Mouse (Mus musculus) liver, embryonic 14.5 days (tissue): Measurements from ENCODE around the gene Chd6. TPM values are rescaled to one million over a fixed set of nuclear protein-coding genes. Genes with fewer than 3 reads are reported as not detected.
A peak's percentile ranks its signal among the peaks of the same experiment; 100 is the strongest.

ENCODE experiments used
- ATAC-seq: fragments of 200-750 bp; cut with Nextera tagmentation; 2 replicates; pipeline ENCODE4 v1.8.0; 2017; ENCODE audit warnings: moderate number of reproducible peaks, mild to moderate bottlenecking, moderate library complexity; ENCODE audit not compliant: insufficient read depth
- DNase-seq, 3 experiments: peaks; one replicate each; pipeline ENCODE4 v3.0.0-alpha.2; 2012 to 2013; ENCODE audit warnings: low read depth in 3 of 3, low spot score in 3 of 3
- H3K27ac ChIP-seq: fragments of 300-500 bp; sonication (generic); 2 replicates; pipeline ENCODE4 v1.5.1; 2014; ENCODE audit warnings: moderate library complexity, mild to moderate bottlenecking, control low read depth, inconsistent platforms
- H3K27me3 ChIP-seq: fragments of 300-500 bp; sonication (generic); 2 replicates; pipeline ENCODE4 v1.6.1; 2014; ENCODE audit warnings: mild to moderate bottlenecking, low read length, moderate library complexity; ENCODE audit not compliant: control insufficient read depth, insufficient read depth
- H3K36me3 ChIP-seq: fragments of 300-500 bp; sonication (generic); replicated peaks from 2 replicates; pipeline ENCODE4 v1.6.1; 2014; ENCODE audit warnings: low read depth; ENCODE audit not compliant: control insufficient read depth, insufficient read depth
- H3K4me1 ChIP-seq, 2 experiments: fragments of 200-500 bp in 1 of 2; fragments of 300-500 bp in 1 of 2; sonication (generic) in 1 of 2; replicated peaks; 2 replicates each; pipeline ENCODE4 v1.6.1; 2012 to 2014; ENCODE audit warnings: antibody characterized with exemption in 1 of 2, inconsistent platforms in 1 of 2, low read length in 1 of 2; ENCODE audit not compliant: control insufficient read depth in 2 of 2, insufficient read depth in 2 of 2
- H3K4me2 ChIP-seq: fragments of 300-500 bp; sonication (generic); 2 replicates; pipeline ENCODE4 v1.6.1; 2014; ENCODE audit warnings: low read depth, mild to moderate bottlenecking, control low read depth, moderate library complexity
- H3K4me3 ChIP-seq, 2 experiments: fragments of 200-500 bp in 1 of 2; fragments of 300-500 bp in 1 of 2; sonication (generic) in 1 of 2; 2 replicates each; pipeline ENCODE4 v1.5.1; 2012 to 2014; ENCODE audit warnings: low read depth in 2 of 2, low read length in 2 of 2, mild to moderate bottlenecking in 2 of 2, control low read depth in 1 of 2, inconsistent platforms in 1 of 2, moderate library complexity in 1 of 2; ENCODE audit not compliant: insufficient read depth in 1 of 2
- H3K9ac ChIP-seq: fragments of 300-500 bp; sonication (generic); replicated peaks from 2 replicates; pipeline ENCODE4 v1.6.1; 2014; ENCODE audit warnings: mild to moderate bottlenecking, control low read depth, moderate library complexity
- H3K9me3 ChIP-seq: fragments of 300-500 bp; sonication (generic); 2 replicates; pipeline ENCODE4 v1.6.1; 2016; ENCODE audit warnings: low read length, mixed read lengths; ENCODE audit not compliant: control insufficient read depth
- CTCF ChIP-seq: IDR thresholded peaks from 2 replicates; pipeline ENCODE4 v1.5.1; 2016; ENCODE audit warnings: antibody characterized with exemption, low read depth, control low read depth
- EP300 ChIP-seq: IDR thresholded peaks from 2 replicates; pipeline ENCODE4 v1.6.1; 2016; ENCODE audit warnings: antibody characterized with exemption, low read depth
- WGBS: fragments of 180-500 bp; shearing (Covaris S2); extraction: QIAGEN DNeasy Blood & Tissue Kit; methylation state at CpG from one replicate; pipeline ENCODE4 v1.1.7; 2014; ENCODE audit not compliant: insufficient replicate concordance; 5-methylcytosine and 5-hydroxymethylcytosine counted together
- polyA plus RNA-seq, 2 experiments: library from polyadenylated mRNA; depleted of rRNA in 1 of 2; stranded (reverse) in 1 of 2; unstranded in 1 of 2; fragments of >200 nt; fragmentation: Nextera tagmentation in 1 of 2; extraction: Ambion mirVana in 1 of 2; gene quantifications; 2 replicates each; pipeline versions ENCODE4 v1.2.1 to v1.2.3; 2012 to 2014

Gene Chd6
- polyA plus RNA-seq, 2 experiments: 3.1 to 3.6 TPM

GRCm38 (mm10) chr2:161138672-161139536 is 30.0 kb upstream of the Chd6 start:
- H3K9me3 ChIP-seq: no peaks in the 10 kb centered on the region
- ATAC-seq: no peak
- no peak overlapping the region for H3K4me3 ChIP-seq
- no peak overlapping the region for H3K4me2 ChIP-seq
- no peaks in the 10 kb centered on the region for H3K4me1 ChIP-seq
- DNase-seq: no peak
- no peaks in the 10 kb centered on the region for H3K36me3 ChIP-seq
- no peak overlapping the region for H3K9ac ChIP-seq
- no peak for TF ChIP-seq EP300
- no peak for TF ChIP-seq CTCF
- no peak overlapping the region for H3K27ac ChIP-seq
- no peaks in the 10 kb centered on the region for H3K27me3 ChIP-seq
- 52% methylated on average over 11 of the region's 11 CpGs for WGBS

- WGBS: 41% methylated on average over 3 of the region's 3 CpGs
Observed at GRCm38 (mm10) chr2:161136999-161137398, 28.1 kb upstream of the Chd6 start.

GRCm38 (mm10) chr2:161128367-161129111 is 19.7 kb upstream of the Chd6 start:
- WGBS: 60% methylated on average over 10 of the region's 10 CpGs

More at GRCm38 (mm10) chr2:161136999-161137398, 28.1 kb upstream of the Chd6 start:
- Histone ChIP-seq H3K4me3 (no peak overlapping the region), H3K36me3 (no peaks in the 10 kb centered on the region), H3K4me2 (no peak overlapping the region), H3K9ac (no peak overlapping the region), H3K27ac (no peak overlapping the region), H3K4me1 (no peaks in the 10 kb centered on the region), H3K9me3 (no peaks in the 10 kb centered on the region), H3K27me3 (no peaks in the 10 kb centered on the region)
- ATAC-seq (no peak), DNase-seq (no peak)
- TF ChIP-seq CTCF (no peak), EP300 (no peak)

GRCm38 (mm10) chr2:161112011-161112410 is 3.1 kb upstream of the Chd6 start:
- TF ChIP-seq EP300 (no peak), CTCF (no peak)

More at GRCm38 (mm10) chr2:161128367-161129111, 19.7 kb upstream of the Chd6 start:
- DNase-seq: no peak
- Histone ChIP-seq H3K9me3 (no peaks in the 10 kb centered on the region), H3K4me3 (no peak overlapping the region), H3K36me3 (no peaks in the 10 kb centered on the region), H3K4me1 (no peaks in the 10 kb centered on the region), H3K4me2 (no peak overlapping the region), H3K27me3 (no peaks in the 10 kb centered on the region), H3K27ac (no peak overlapping the region), H3K9ac (no peak overlapping the region)
- no peak for TF ChIP-seq CTCF
- no peak for TF ChIP-seq EP300
- ATAC-seq: no peak

GRCm38 (mm10) chr2:161109398-161109821 is 535 bp upstream of the Chd6 start:
- peak overlapping the region; percentile 44 for H3K9ac ChIP-seq
- peaks cover 0 to 10% of the 10 kb centered on the region in 2 experiments; a peak in 3 of 4 replicates for H3K4me1 ChIP-seq
- DNase-seq (no peak), ATAC-seq (no peak)
- peak overlapping the region; percentile 78 for H3K4me2 ChIP-seq
- H3K9me3 ChIP-seq: no peaks in the 10 kb centered on the region
- TF ChIP-seq EP300 (no peak), CTCF (0 out of 2 replicates have a peak, but pooled peaks have one; percentile 6)
- peak overlapping the region; percentile 66 to 71 for H3K4me3 ChIP-seq
- H3K27me3 ChIP-seq: no peaks in the 10 kb centered on the region
- no peaks in the 10 kb centered on the region for H3K36me3 ChIP-seq
- no peak overlapping the region for H3K27ac ChIP-seq
- 2% methylated on average over 26 of the region's 26 CpGs for WGBS

More at GRCm38 (mm10) chr2:161112011-161112410, 3.1 kb upstream of the Chd6 start:
- DNase-seq (no peak), ATAC-seq (no peak)
- Histone ChIP-seq H3K4me3 (no peak overlapping the region), H3K36me3 (no peaks in the 10 kb centered on the region), H3K27me3 (no peaks in the 10 kb centered on the region), H3K4me1 (peaks cover 0 to 10% of the 10 kb centered on the region in 2 experiments; a peak in 3 of 4 replicates), H3K9ac (no peak overlapping the region), H3K27ac (no peak overlapping the region), H3K4me2 (no peak overlapping the region), H3K9me3 (no peaks in the 10 kb centered on the region)
- WGBS: 55% methylated on average over 5 of the region's 5 CpGs
